Mouse (Mus musculus): ENCODE data around the gene Sept7.

GRCm38 (mm10) chr9:25353775-25354174, 101.5 kb downstream of the Sept7 start:
- TF ChIP-seq CTCF (IDR thresholded peaks at IDR 0.05; ENCODE audit: low read depth) (no peak), EP300 (IDR thresholded peaks at IDR 0.05; ENCODE audit: low read depth) (no peak)

Data from heart, postnatal 0 days (tissue).